In genomic region chr3:92147913-92148312, GRCm38 (mm10) we compare ENCODE assay signal across 25 mouse cellular contexts. TPM values are rescaled to one million over a fixed set of nuclear protein-coding genes. Genes with fewer than 3 reads are reported as not detected.
"Had no signal": no experiment of that assay in that cellular context is flagged by ENCODE, and none has a peak within 500 bp of the region (broad histone marks: within the 10 kb centered on the region; RNA-seq: fewer than 3 reads in every experiment).

No protein-coding gene starts in this region.

- H3K36me3 ChIP-seq: neural tube, embryonic 12.5 days; neural tube, embryonic 13.5 days; neural tube, embryonic 15.5 days; stomach, embryonic 15.5 days had no signal

- H3K4me2 ChIP-seq: neural tube, embryonic 12.5 days; neural tube, embryonic 13.5 days; neural tube, embryonic 15.5 days; stomach, embryonic 15.5 days had no signal

- DNase-seq: retina, postnatal 1 day; right cerebral cortex, adult 18-20 months; right cerebral cortex, postnatal 14 days; right cerebral cortex, postnatal 25 days; right cerebral cortex, postnatal 4 days; spleen, adult 18-20 months; thymus, adult 18-20 months; thymus, adult 2 months; thymus, postnatal 14 days; thymus, postnatal 25 days; thymus, postnatal 36 days; thymus, postnatal 4 days had no signal

- H3K27me3 ChIP-seq: neural tube, embryonic 12.5 days; neural tube, embryonic 13.5 days; neural tube, embryonic 15.5 days; stomach, embryonic 15.5 days had no signal

- H3K4me3 ChIP-seq: neural tube, embryonic 12.5 days; neural tube, embryonic 13.5 days; neural tube, embryonic 15.5 days; stomach, embryonic 15.5 days had no signal

RNA-seq across cellular contexts. Expression of gene Lelp1, which starts 5.4 kb away (rescaled TPM):
- total RNA-seq: neutrophil, adult 5-6 weeks had no signal
- polyA plus RNA-seq: neural tube, embryonic 12.5 days; neural tube, embryonic 13.5 days; neural tube, embryonic 14.5 days; neural tube, embryonic 15.5 days; small intestine, adult 2 months; spleen, adult 2 months; stomach, embryonic 14.5 days; stomach, embryonic 15.5 days; stomach, embryonic 16.5 days; stomach, postnatal 0 days; thymus, adult 2 months; thymus, postnatal 0 days; urinary bladder, adult 2 months had no signal

RNA-seq across cellular contexts. Expression of gene Prr9, which starts 24.2 kb away (rescaled TPM):
- total RNA-seq: neutrophil, adult 5-6 weeks had no signal
- polyA plus RNA-seq: neural tube, embryonic 12.5 days; neural tube, embryonic 13.5 days; neural tube, embryonic 14.5 days; neural tube, embryonic 15.5 days; spleen, adult 2 months; stomach, embryonic 14.5 days; stomach, embryonic 15.5 days; stomach, embryonic 16.5 days; thymus, adult 2 months; urinary bladder, adult 2 months had no signal
